Mouse (Mus musculus) kidney, postnatal 0 days (tissue): ENCODE results near the gene Timm50. TPM values are rescaled to one million over a fixed set of nuclear protein-coding genes. Genes with fewer than 3 reads are reported as not detected.
A peak's percentile ranks its signal among the peaks of the same experiment; 100 is the strongest.

ENCODE experiments used
- ATAC-seq: fragments of 200-750 bp; cut with Nextera tagmentation; replicated peaks from 2 replicates; pipeline ENCODE4 v1.8.0; 2017; ENCODE audit warnings: low read depth, moderate number of reproducible peaks, moderate TSS enrichment, moderate library complexity; ENCODE audit not compliant: low FRiP score
- DNase-seq: peaks from one replicate; pipeline ENCODE4 v3.0.0-alpha.2; 2016; ENCODE audit warnings: low spot score
- H3K27ac ChIP-seq: fragments of 300-500 bp; sonication (generic); 2 replicates; pipeline ENCODE4 v1.5.1; 2014; ENCODE audit warnings: mild to moderate bottlenecking
- H3K27me3 ChIP-seq: fragments of 300-500 bp; sonication (generic); 2 replicates; pipeline ENCODE4 v1.6.1; 2014; ENCODE audit warnings: low read length, mixed read lengths; ENCODE audit not compliant: insufficient read depth
- H3K36me3 ChIP-seq: fragments of 300-500 bp; sonication (generic); 2 replicates; pipeline ENCODE4 v1.6.1; 2014; ENCODE audit warnings: low read length, mixed read lengths; ENCODE audit not compliant: insufficient read depth
- H3K4me1 ChIP-seq: fragments of 300-500 bp; sonication (generic); replicated peaks from 2 replicates; pipeline ENCODE4 v1.6.1; 2014; ENCODE audit warnings: antibody characterized with exemption, low read length, mixed read lengths; ENCODE audit not compliant: insufficient read depth
- H3K4me2 ChIP-seq: fragments of 300-500 bp; sonication (generic); 2 replicates; pipeline ENCODE4 v1.6.1; 2014; ENCODE audit warnings: mild to moderate bottlenecking, low read length, moderate library complexity, mixed read lengths
- H3K4me3 ChIP-seq: fragments of 300-500 bp; sonication (generic); replicated peaks from 2 replicates; pipeline ENCODE4 v1.5.1; 2014; ENCODE audit warnings: low read depth, low read length
- H3K9ac ChIP-seq: fragments of 300-500 bp; sonication (generic); 2 replicates; pipeline ENCODE4 v1.6.1; 2014; ENCODE audit warnings: low read depth, low read length
- H3K9me3 ChIP-seq: fragments of 300-500 bp; sonication (generic); replicated peaks from 2 replicates; pipeline ENCODE4 v1.6.1; 2016; ENCODE audit warnings: low read length, inconsistent platforms, mixed read lengths
- CTCF ChIP-seq: IDR thresholded peaks from 2 replicates; pipeline ENCODE4 v1.5.1; 2016; ENCODE audit warnings: antibody characterized with exemption, low read depth, mild to moderate bottlenecking, moderate library complexity
- WGBS: fragments of 180-500 bp; shearing (Covaris S2); extraction: QIAGEN DNeasy Blood & Tissue Kit; methylation state at CpG from one replicate; pipeline ENCODE4 v1.1.7; 2014; 5-methylcytosine and 5-hydroxymethylcytosine counted together
- polyA plus RNA-seq: library from polyadenylated mRNA; unstranded; fragments of >200 nt; fragmentation: Nextera tagmentation; extraction: Ambion mirVana; gene quantifications from 2 replicates; pipeline ENCODE4 v1.2.1, GENCODE M21; 2015

Gene Timm50
- polyA plus RNA-seq = 117 and 122 TPM in 2 replicates

DNA sequence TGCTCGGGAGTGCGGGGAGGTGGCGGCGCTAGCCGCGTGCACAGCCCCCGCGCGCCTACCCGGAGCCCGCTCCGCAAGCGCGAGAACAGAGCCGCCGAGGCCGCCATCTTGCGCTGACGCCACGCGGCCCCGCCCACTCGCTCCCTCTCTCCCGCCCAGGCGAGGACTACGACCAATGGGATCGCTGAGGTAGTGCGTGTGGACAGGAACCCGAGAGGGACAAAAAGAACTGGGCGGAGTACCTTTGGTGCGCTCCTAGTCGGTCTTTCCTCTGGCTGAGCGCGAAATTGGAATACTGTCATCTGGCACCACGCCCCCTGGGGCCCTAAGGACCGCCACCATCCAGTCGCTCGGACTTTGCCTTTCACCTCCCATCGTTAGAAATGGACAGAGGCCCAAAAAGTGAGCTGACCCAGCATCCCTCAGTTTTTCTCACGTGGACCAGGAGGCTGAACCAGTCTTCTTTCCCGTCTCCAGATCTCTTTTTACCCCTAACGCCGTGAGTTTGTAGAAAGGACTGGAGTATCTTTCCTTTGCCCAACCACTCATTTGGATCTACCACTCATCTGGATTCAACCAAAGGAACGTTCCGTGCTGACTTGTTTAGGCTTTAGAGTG lies at the start of gene Timm50:
Timm50 (minus strand) TSS at position 147 of the 618 bp plus-strand sequence.
- H3K27me3 ChIP-seq = no peaks in the 10 kb centered on the region
- no peaks in the 10 kb centered on the region for H3K9me3 ChIP-seq
- peak; percentile 97 for ATAC-seq
- peaks cover 6% of the 10 kb centered on the region for H3K4me1 ChIP-seq
- whole genome bisulfite sequencing = 0% methylated on average over 45 of the region's 45 CpGs
- H3K4me3 ChIP-seq = peak within 1 kb of the TSS; percentile 66
- peak within 1 kb of the TSS; percentile 79 for H3K9ac ChIP-seq
- H3K36me3 ChIP-seq = peaks cover 38% of the 10 kb centered on the region
- peak within 1 kb of the TSS; percentile 92 for H3K4me2 ChIP-seq
- DNase-seq = peak; percentile 99
- peak within 1 kb of the TSS; percentile 26 for H3K27ac ChIP-seq
- TF ChIP-seq CTCF = peak; percentile 29; the same call in 1 of the 2 replicates

DNA sequence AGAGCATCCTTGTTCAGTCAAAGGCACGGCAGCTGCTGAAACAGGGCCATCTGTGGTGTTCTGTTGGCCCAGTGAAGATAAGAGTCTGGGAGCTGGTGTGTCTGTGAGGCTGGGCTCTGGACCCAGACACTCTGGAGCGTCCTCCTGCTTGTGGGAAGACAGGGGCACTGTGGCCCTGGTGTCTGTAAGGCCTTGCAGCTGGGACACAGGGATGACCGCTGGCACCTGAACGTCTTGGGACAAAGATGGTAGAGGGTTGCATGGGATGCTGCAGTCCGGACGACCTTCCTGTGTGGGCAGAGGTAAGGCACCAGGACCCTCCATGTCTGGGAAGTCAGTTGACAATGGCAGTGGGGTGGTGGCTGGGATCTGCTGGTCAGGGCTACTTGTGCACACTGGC lies 48.4 kb upstream of the Timm50 start:
- no peak overlapping the region for H3K4me3 ChIP-seq
- H3K4me2 ChIP-seq = no peak overlapping the region
- H3K36me3 ChIP-seq = peaks cover 47% of the 10 kb centered on the region
- TF ChIP-seq CTCF = no peak
- no peak overlapping the region for H3K9ac ChIP-seq
- H3K27me3 ChIP-seq = no peaks in the 10 kb centered on the region
- ATAC-seq (no peak), DNase-seq (no peak)
- no peaks in the 10 kb centered on the region for H3K9me3 ChIP-seq
- 88% methylated on average over 6 of the region's 6 CpGs for WGBS
- 0 out of 2 replicates have a peak, but pooled peaks cover 8% of the 10 kb centered on the region for H3K4me1 ChIP-seq
- H3K27ac ChIP-seq = no peak overlapping the region

- Histone ChIP-seq H3K27ac (no peak overlapping the region), H3K4me1 (0 out of 2 replicates have a peak, but pooled peaks cover 8% of the 10 kb centered on the region), H3K9me3 (no peaks in the 10 kb centered on the region), H3K36me3 (peaks cover 47% of the 10 kb centered on the region), H3K4me2 (no peak overlapping the region), H3K4me3 (no peak overlapping the region), H3K9ac (no peak overlapping the region), H3K27me3 (no peaks in the 10 kb centered on the region)
- DNase-seq = no peak
- TF ChIP-seq CTCF = no peak
- 79% methylated on average over 10 of the region's 10 CpGs for WGBS
- no peak for ATAC-seq
Measured at GRCm38 (mm10) chr7:28359854-28360253, 48.0 kb upstream of the Timm50 start.

GRCm38 (mm10) chr7:28358431-28358830 lies 46.6 kb upstream of the Timm50 start:
- no peaks in the 10 kb centered on the region for H3K27me3 ChIP-seq
- WGBS = 59% methylated on average over 7 of the region's 7 CpGs
- 0 out of 2 replicates have a peak, but pooled peaks cover 8% of the 10 kb centered on the region for H3K4me1 ChIP-seq

DNA sequence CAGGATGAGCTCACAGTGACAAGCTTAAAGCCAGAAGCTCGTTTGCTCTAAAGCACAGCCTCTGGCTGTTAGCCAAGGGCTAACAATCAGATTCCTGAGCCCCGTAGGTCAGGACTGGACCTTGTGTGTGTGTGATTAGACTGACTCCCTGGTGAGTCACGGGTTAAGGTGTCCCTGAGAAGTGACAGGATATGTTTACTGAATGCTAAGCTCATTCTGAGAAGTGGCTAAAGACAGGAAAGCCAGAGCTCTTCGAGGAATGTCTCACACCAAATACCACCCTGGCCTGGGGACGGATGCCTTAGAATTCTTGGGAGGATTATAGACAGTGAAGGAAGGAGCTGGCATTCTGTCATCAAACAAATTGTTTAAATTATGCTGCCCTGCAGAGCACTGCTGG lies 46.1 kb upstream of the Timm50 start:
- ATAC-seq (0 out of 2 replicates have a peak, but pooled peaks have one; percentile 12), DNase-seq (peak; percentile 57)
- no peaks in the 10 kb centered on the region for H3K9me3 ChIP-seq
- no peak overlapping the region; the same call in 1 of the 2 replicates for H3K4me2 ChIP-seq
- H3K9ac ChIP-seq = 0 out of 2 replicates have a peak overlapping the region, but pooled peaks have one; percentile 2
- no peaks in the 10 kb centered on the region for H3K27me3 ChIP-seq
- no peak for TF ChIP-seq CTCF
- peak overlapping the region; percentile 85 for H3K27ac ChIP-seq
- H3K4me1 ChIP-seq = 0 out of 2 replicates have a peak, but pooled peaks cover 8% of the 10 kb centered on the region
- H3K4me3 ChIP-seq = no peak overlapping the region
- peaks cover 54% of the 10 kb centered on the region for H3K36me3 ChIP-seq
- 10% methylated on average over 5 of the region's 5 CpGs for WGBS

More at GRCm38 (mm10) chr7:28358431-28358830, 46.6 kb upstream of the Timm50 start:
- Histone ChIP-seq H3K4me3 (no peak overlapping the region), H3K4me2 (no peak overlapping the region), H3K9me3 (no peaks in the 10 kb centered on the region), H3K36me3 (peaks cover 50% of the 10 kb centered on the region), H3K27ac (peak overlapping the region; percentile 85), H3K9ac (0 out of 2 replicates have a peak overlapping the region, but pooled peaks have one; percentile 2)
- no peak for TF ChIP-seq CTCF
- DNase-seq = no peak
- no peak for ATAC-seq

- Histone ChIP-seq H3K9me3 (no peaks in the 10 kb centered on the region), H3K27me3 (no peaks in the 10 kb centered on the region), H3K36me3 (peaks cover 48% of the 10 kb centered on the region), H3K4me1 (0 out of 2 replicates have a peak, but pooled peaks cover 8% of the 10 kb centered on the region), H3K27ac (peak overlapping the region; percentile 85), H3K4me2 (no peak overlapping the region; the same call in 1 of the 2 replicates), H3K9ac (peak overlapping the region; percentile 10; the same call in 1 of the 2 replicates), H3K4me3 (no peak overlapping the region)
- ATAC-seq (peak; percentile 58; the same call in 1 of the 2 replicates), DNase-seq (peak; percentile 90)
- WGBS = 10% methylated on average over 5 of the region's 5 CpGs
- TF ChIP-seq CTCF = no peak
Measured at GRCm38 (mm10) chr7:28356981-28357380, 45.1 kb upstream of the Timm50 start.
